Mouse (Mus musculus) midbrain, postnatal 0 days (tissue): Measurements from ENCODE around the gene Etv6. TPM values are rescaled to one million over a fixed set of nuclear protein-coding genes. Genes with fewer than 3 reads are reported as not detected.

Experiments
- ATAC-seq: fragments of 200-750 bp; cut with Nextera tagmentation; 2 replicates; pipeline ENCODE4 v1.8.0; 2017; ENCODE audit warnings: moderate number of reproducible peaks, mild to moderate bottlenecking, moderate TSS enrichment, moderate library complexity; ENCODE audit not compliant: low FRiP score
- DNase-seq: peaks from one replicate; pipeline ENCODE4 v3.0.0-alpha.2; 2015; ENCODE audit warnings: low spot score
- H3K27ac ChIP-seq: fragments of 300-500 bp; sonication (generic); 2 replicates; pipeline ENCODE4 v1.5.1; 2014; ENCODE audit warnings: low read depth, mild to moderate bottlenecking, low read length, mixed read lengths
- H3K27me3 ChIP-seq: fragments of 300-500 bp; sonication (generic); 2 replicates; pipeline ENCODE4 v1.6.1; 2014; ENCODE audit warnings: low read length, control low read depth, mixed read lengths; ENCODE audit not compliant: insufficient read depth
- H3K36me3 ChIP-seq: fragments of 300-500 bp; sonication (generic); 2 replicates; pipeline ENCODE4 v1.6.1; 2014; ENCODE audit warnings: low read length, control low read depth, mixed read lengths; ENCODE audit not compliant: insufficient read depth
- H3K4me1 ChIP-seq: fragments of 300-500 bp; sonication (generic); 2 replicates; pipeline ENCODE4 v1.6.1; 2014; ENCODE audit warnings: mild to moderate bottlenecking, control low read depth, antibody characterized with exemption, low read length, mixed read lengths; ENCODE audit not compliant: insufficient read depth
- H3K4me2 ChIP-seq: fragments of 300-500 bp; sonication (generic); 2 replicates; pipeline ENCODE4 v1.6.1; 2014; ENCODE audit warnings: low read depth, mild to moderate bottlenecking, low read length, mixed read lengths; ENCODE audit not compliant: poor library complexity, severe bottlenecking
- H3K4me3 ChIP-seq: fragments of 300-500 bp; sonication (generic); 2 replicates; pipeline ENCODE4 v1.5.1; 2014; ENCODE audit warnings: low read depth, mild to moderate bottlenecking, low read length, moderate library complexity
- H3K9ac ChIP-seq: fragments of 300-500 bp; sonication (generic); replicated peaks from 2 replicates; pipeline ENCODE4 v1.6.1; 2014; ENCODE audit warnings: mild to moderate bottlenecking, low read length, moderate library complexity, mixed read lengths; ENCODE audit not compliant: poor library complexity, severe bottlenecking
- H3K9me3 ChIP-seq: fragments of 300-500 bp; sonication (generic); 2 replicates; pipeline ENCODE4 v1.6.1; 2016; ENCODE audit warnings: low read length, control low read depth
- CTCF ChIP-seq: IDR thresholded peaks from 2 replicates; pipeline ENCODE4 v1.5.1; 2016; ENCODE audit warnings: antibody characterized with exemption, mild to moderate bottlenecking
- WGBS: fragments of 180-500 bp; shearing (Covaris S2); extraction: QIAGEN DNeasy Blood & Tissue Kit; methylation state at CpG from one replicate; pipeline ENCODE4 v1.1.7; 2014; 5-methylcytosine and 5-hydroxymethylcytosine counted together
- polyA plus RNA-seq: library from polyadenylated mRNA; unstranded; fragments of >200 nt; fragmentation: Nextera tagmentation; extraction: Ambion mirVana; gene quantifications from 2 replicates; pipeline ENCODE4 v1.2.1, GENCODE M21; 2015
- total RNA-seq: library from RNA; depleted of rRNA; stranded (reverse); fragments of >200 nt; gene quantifications from 2 replicates; pipeline ENCODE4 v1.2.3, GENCODE M21; 2014

Gene Etv6
- total and polyA plus RNA-seq, 2 experiments from 2014 or later: 2.9 to 7.2 TPM

GRCm38 (mm10) chr6:134119136-134119535 lies 83.6 kb downstream of the Etv6 start:
- no peak for ATAC-seq
- Histone ChIP-seq H3K27me3 (no peaks in the 10 kb centered on the region), H3K9me3 (no peaks in the 10 kb centered on the region), H3K9ac (no peak overlapping the region), H3K36me3 (no peaks in the 10 kb centered on the region), H3K4me1 (no peaks in the 10 kb centered on the region), H3K4me2 (no peak overlapping the region), H3K4me3 (no peak overlapping the region), H3K27ac (no peak overlapping the region)
- 29% methylated on average over 4 of the region's 4 CpGs for WGBS
- no peak for DNase-seq
- no peak for TF ChIP-seq CTCF

- no peaks in the 10 kb centered on the region for H3K36me3 ChIP-seq
- WGBS: 92% methylated on average over 4 of the region's 4 CpGs
- no peak for DNase-seq
- H3K9me3 ChIP-seq: no peaks in the 10 kb centered on the region
- no peak overlapping the region for H3K4me2 ChIP-seq
- ATAC-seq: no peak
- no peaks in the 10 kb centered on the region for H3K4me1 ChIP-seq
- H3K27ac ChIP-seq: no peak overlapping the region
- no peak overlapping the region for H3K9ac ChIP-seq
- TF ChIP-seq CTCF: no peak
- H3K4me3 ChIP-seq: no peak overlapping the region
- H3K27me3 ChIP-seq: no peaks in the 10 kb centered on the region
These were observed 84.7 kb downstream of the Etv6 start for GRCm38 (mm10) chr6:134120227-134120626.

- H3K4me3 ChIP-seq: no peak overlapping the region
- H3K4me2 ChIP-seq: no peak overlapping the region
- no peak for ATAC-seq
- no peak for DNase-seq
- H3K36me3 ChIP-seq: no peaks in the 10 kb centered on the region
- no peak for TF ChIP-seq CTCF
- no peaks in the 10 kb centered on the region for H3K4me1 ChIP-seq
- 74% methylated on average over 12 of the region's 12 CpGs for WGBS
- H3K9ac ChIP-seq: no peak overlapping the region
- H3K27me3 ChIP-seq: no peaks in the 10 kb centered on the region
- H3K27ac ChIP-seq: no peak overlapping the region
- no peaks in the 10 kb centered on the region for H3K9me3 ChIP-seq
These were observed 85.2 kb downstream of the Etv6 start for GRCm38 (mm10) chr6:134120712-134121111.

- TF ChIP-seq CTCF: no peak
- no peaks in the 10 kb centered on the region for H3K27me3 ChIP-seq
- no peak overlapping the region for H3K27ac ChIP-seq
- DNase-seq (no peak), ATAC-seq (no peak)
- WGBS: 72% methylated on average over 5 of the region's 5 CpGs
- H3K9ac ChIP-seq: no peak overlapping the region
- no peaks in the 10 kb centered on the region for H3K9me3 ChIP-seq
- no peak overlapping the region for H3K4me3 ChIP-seq
- no peaks in the 10 kb centered on the region for H3K36me3 ChIP-seq
- H3K4me2 ChIP-seq: no peak overlapping the region
- H3K4me1 ChIP-seq: no peaks in the 10 kb centered on the region
These were observed 87.4 kb downstream of the Etv6 start for GRCm38 (mm10) chr6:134122945-134123344.

- Histone ChIP-seq H3K9ac (no peak overlapping the region), H3K4me3 (no peak overlapping the region), H3K4me2 (no peak overlapping the region), H3K27ac (no peak overlapping the region), H3K36me3 (no peaks in the 10 kb centered on the region), H3K27me3 (no peaks in the 10 kb centered on the region), H3K9me3 (no peaks in the 10 kb centered on the region), H3K4me1 (no peaks in the 10 kb centered on the region)
- ATAC-seq (no peak), DNase-seq (no peak)
- WGBS: 90% methylated on average over 7 of the region's 7 CpGs
- no peak for TF ChIP-seq CTCF
These were observed 88.0 kb downstream of the Etv6 start for GRCm38 (mm10) chr6:134123474-134123873.

GRCm38 (mm10) chr6:134124256-134124655 lies 88.8 kb downstream of the Etv6 start:
- DNase-seq (no peak), ATAC-seq (no peak)
- TF ChIP-seq CTCF: no peak
- Histone ChIP-seq H3K27ac (no peak overlapping the region), H3K9ac (no peak overlapping the region), H3K36me3 (no peaks in the 10 kb centered on the region), H3K4me1 (no peaks in the 10 kb centered on the region), H3K4me3 (no peak overlapping the region), H3K9me3 (no peaks in the 10 kb centered on the region), H3K4me2 (no peak overlapping the region), H3K27me3 (no peaks in the 10 kb centered on the region)
- WGBS: 92% methylated on average over 10 of the region's 10 CpGs
